Mouse (Mus musculus) lung, embryonic 16.5 days (tissue): ENCODE results near the gene Gm15056. TPM values are rescaled to one million over a fixed set of nuclear protein-coding genes. Genes with fewer than 3 reads are reported as not detected.

ENCODE experiments used
- polyA plus RNA-seq: library from polyadenylated mRNA; unstranded; fragments of >200 nt; fragmentation: Nextera tagmentation; extraction: Ambion mirVana; gene quantifications from 2 replicates; pipeline ENCODE4 v1.2.1, GENCODE M21; 2015

Gm15056 gene
- polyA plus RNA-seq, 1 experiment from 2014 or later, result not detected

Other genes starting within 250 kb of the Gm15056 start
- not detected in 2 replicates for gene Defb33, start 10.0 kb downstream of the Gm15056 start, polyA plus RNA-seq
- not detected in 2 replicates for gene Gm6040, start 19.4 kb upstream of the Gm15056 start, polyA plus RNA-seq
- not detected in 2 replicates for gene AY761185, start 42.1 kb upstream of the Gm15056 start, polyA plus RNA-seq
- not detected in 2 replicates for gene Defa21, start 122.9 kb upstream of the Gm15056 start, polyA plus RNA-seq
- gene Defa23, start 152.4 kb upstream of the Gm15056 start, polyA plus RNA-seq, result not detected in 2 replicates
- not detected in 2 replicates for gene Defa35, start 162.4 kb upstream of the Gm15056 start, polyA plus RNA-seq
- not detected in 2 replicates for gene Defa25, start 181.8 kb upstream of the Gm15056 start, polyA plus RNA-seq
- gene Gm14851, start 193.4 kb upstream of the Gm15056 start, polyA plus RNA-seq, result not detected in 2 replicates
- not detected in 2 replicates for gene Defa30, start 232.0 kb upstream of the Gm15056 start, polyA plus RNA-seq